Mouse (Mus musculus): Measurements from ENCODE around the gene Farp2.

DNA sequence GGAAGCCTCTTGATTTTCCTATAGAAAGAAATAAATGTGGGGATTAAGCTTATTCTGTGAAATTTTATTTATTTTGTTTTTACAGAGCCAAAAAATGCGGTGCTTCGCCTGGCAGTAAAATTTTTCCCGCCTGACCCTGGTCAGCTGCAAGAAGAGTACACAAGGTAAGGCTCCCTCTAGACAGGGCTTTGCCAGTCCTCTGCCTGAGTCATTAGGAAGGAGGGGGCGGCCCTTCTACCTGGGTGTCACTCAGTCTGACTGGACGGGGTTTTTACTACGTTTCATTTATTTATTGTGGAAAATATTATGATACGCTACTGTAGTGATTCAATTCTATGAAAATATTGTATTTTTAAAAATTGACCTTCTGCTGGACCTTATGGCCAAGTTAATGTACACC is 51.3 kb downstream of the Farp2 start:
- no peak for TF ChIP-seq EP300 (IDR thresholded peaks at IDR 0.05; ENCODE audit: low read length)
- TF ChIP-seq TCF12 (IDR thresholded peaks at IDR 0.05; ENCODE audit: low read depth, low read length), result no peak
- TF ChIP-seq CTCF (conservative IDR thresholded peaks at IDR 0.05 in 1 of 2, IDR thresholded peaks at IDR 0.05 in 1 of 2; ENCODE audit: low read depth in 2 of 2, low read length in 2 of 2), result no peak
- no peak for TF ChIP-seq USF1 (IDR thresholded peaks at IDR 0.05; ENCODE audit: low read depth, low read length)
- no peak for TF ChIP-seq KAT2A (IDR thresholded peaks at IDR 0.05; ENCODE audit: insufficient replicate concordance, low read length)
- no peak for TF ChIP-seq POLR2A (IDR thresholded peaks at IDR 0.05; ENCODE audit: low read depth, low read length)
- TF ChIP-seq MAFK (IDR thresholded peaks at IDR 0.05; ENCODE audit: insufficient replicate concordance, low read length), result no peak

Data from CH12.LX (cell line).